Comparison of ENCODE assay signal across 8 mouse cellular contexts in the genomic region with DNA sequence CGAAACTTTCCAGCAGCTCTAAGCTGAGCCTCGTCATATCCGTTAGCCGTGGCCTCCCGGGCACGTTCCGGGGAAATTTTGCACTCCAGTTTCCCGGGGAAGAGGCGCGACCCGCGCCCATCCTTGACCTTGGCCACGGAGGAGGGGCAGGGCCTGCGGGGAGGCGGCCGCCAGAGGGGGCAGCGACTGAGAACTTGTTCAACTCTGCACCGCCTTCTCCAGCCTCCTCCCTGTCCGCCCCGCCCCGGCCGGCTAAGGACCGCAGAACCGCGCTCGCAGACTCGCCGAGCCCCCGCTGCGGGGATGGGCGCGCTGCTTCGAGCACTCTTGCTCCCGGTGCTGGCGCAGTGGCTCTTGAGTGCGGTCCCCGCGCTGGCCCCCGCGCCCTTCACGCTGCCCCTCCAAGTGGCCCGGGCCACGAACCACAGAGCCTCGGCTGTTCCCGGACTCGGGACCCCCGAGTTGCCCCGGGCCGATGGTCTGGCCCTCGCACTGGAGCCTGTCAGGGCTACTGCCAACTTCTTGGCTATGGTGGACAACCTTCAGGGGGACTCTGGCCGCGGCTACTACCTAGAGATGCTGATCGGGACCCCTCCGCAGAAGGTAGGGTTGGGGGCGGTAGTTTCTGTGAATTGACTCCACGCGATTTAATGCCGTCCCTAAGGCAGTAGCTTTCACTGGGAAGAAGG. TPM values are rescaled to one million over a fixed set of nuclear protein-coding genes. Genes with fewer than 3 reads are reported as not detected.
DNase-seq lines count a peak whose midpoint lies in the region; ATAC-seq and TF ChIP-seq lines count a peak whose summit lies in the region.

Gene Bace2, plus strand, starts transcription at position 244 of the 689 bp plus-strand sequence.

- peak within 1 kb of the TSS; percentile 30 for H3K9ac ChIP-seq in forebrain, embryonic 11.5 days (ENCODE audit: low read length)
- H3K9ac ChIP-seq in heart, embryonic 13.5 days: peak within 1 kb of the TSS; percentile 81
- peak within 1 kb of the TSS; percentile 52; the same call in 1 of the 2 replicates for H3K9ac ChIP-seq in kidney, embryonic 14.5 days (ENCODE audit: low read depth, low read length)
- no peak within 1 kb of the TSS for H3K9ac ChIP-seq in liver, embryonic 14.5 days (replicated peaks)
- peak within 1 kb of the TSS; percentile 47 for H3K9ac ChIP-seq in neural tube, embryonic 11.5 days (ENCODE audit: low read length)

- H3K27me3 ChIP-seq in forebrain, embryonic 11.5 days (ENCODE audit: control insufficient read depth, insufficient read depth, low read length): peaks cover 18% of the 10 kb centered on the region
- H3K27me3 ChIP-seq in heart, embryonic 13.5 days (replicated peaks): peaks cover 17% of the 10 kb centered on the region
- peaks cover 16% of the 10 kb centered on the region for H3K27me3 ChIP-seq in kidney, embryonic 14.5 days (ENCODE audit: control insufficient read depth, insufficient read depth, low read length)
- H3K27me3 ChIP-seq in liver, embryonic 14.5 days (ENCODE audit: control insufficient read depth, insufficient read depth, low read length): peaks cover 28% of the 10 kb centered on the region
- H3K27me3 ChIP-seq in neural tube, embryonic 11.5 days (ENCODE audit: control insufficient read depth, insufficient read depth, low read length): peaks cover 17% of the 10 kb centered on the region

- H3K4me3 ChIP-seq in forebrain, embryonic 11.5 days (ENCODE audit: low read depth, low read length): peak within 1 kb of the TSS; percentile 40
- peak within 1 kb of the TSS; percentile 65 for H3K4me3 ChIP-seq in heart, embryonic 13.5 days
- peak within 1 kb of the TSS; percentile 49 for H3K4me3 ChIP-seq in kidney, embryonic 14.5 days (ENCODE audit: low read length)
- H3K4me3 ChIP-seq in liver, embryonic 14.5 days (ENCODE audit: insufficient read depth in 1 of 2, low read depth in 2 of 2, low read length in 2 of 2): peak within 1 kb of the TSS; percentile 22 to 43
- H3K4me3 ChIP-seq in neural tube, embryonic 11.5 days (ENCODE audit: low read depth, low read length): peak within 1 kb of the TSS; percentile 51

- no peak for TF ChIP-seq EP300 in liver, embryonic 14.5 days (IDR thresholded peaks at IDR 0.05; ENCODE audit: low read depth)

- H3K4me1 ChIP-seq in forebrain, embryonic 11.5 days (replicated peaks; ENCODE audit: control insufficient read depth, insufficient read depth, low read length): peaks cover 4% of the 10 kb centered on the region; the same call in 1 of the 2 replicates
- H3K4me1 ChIP-seq in heart, embryonic 13.5 days: peaks cover 44% of the 10 kb centered on the region
- peaks cover 8% of the 10 kb centered on the region; the same call in 1 of the 2 replicates for H3K4me1 ChIP-seq in kidney, embryonic 14.5 days (ENCODE audit: control insufficient read depth, insufficient read depth, low read length)
- H3K4me1 ChIP-seq in liver, embryonic 14.5 days (replicated peaks; ENCODE audit: control insufficient read depth in 2 of 2, insufficient read depth in 2 of 2, low read length in 1 of 2): no peaks in the 10 kb centered on the region
- H3K4me1 ChIP-seq in neural tube, embryonic 11.5 days (ENCODE audit: control insufficient read depth, insufficient read depth, low read length): 0 out of 2 replicates have a peak, but pooled peaks cover 3% of the 10 kb centered on the region

- H3K27ac ChIP-seq in forebrain, embryonic 11.5 days (ENCODE audit: low read depth, low read length): no peak within 1 kb of the TSS
- peak within 1 kb of the TSS; percentile 58 for H3K27ac ChIP-seq in heart, embryonic 13.5 days (replicated peaks)
- H3K27ac ChIP-seq in kidney, embryonic 14.5 days (ENCODE audit: low read depth, low read length): no peak within 1 kb of the TSS
- H3K27ac ChIP-seq in liver, embryonic 14.5 days: no peak within 1 kb of the TSS
- no peak within 1 kb of the TSS for H3K27ac ChIP-seq in neural tube, embryonic 11.5 days (ENCODE audit: low read depth, low read length)

- peak within 1 kb of the TSS; percentile 70 for H3K4me2 ChIP-seq in forebrain, embryonic 11.5 days (ENCODE audit: low read depth, low read length, severe bottlenecking)
- peak within 1 kb of the TSS; percentile 98 for H3K4me2 ChIP-seq in heart, embryonic 13.5 days
- peak within 1 kb of the TSS; percentile 100 for H3K4me2 ChIP-seq in kidney, embryonic 14.5 days (replicated peaks; ENCODE audit: low read depth, low read length)
- peak within 1 kb of the TSS; percentile 50 for H3K4me2 ChIP-seq in liver, embryonic 14.5 days (ENCODE audit: low read depth)
- H3K4me2 ChIP-seq in neural tube, embryonic 11.5 days (ENCODE audit: low read depth): peak within 1 kb of the TSS; percentile 98

- H3K9me3 ChIP-seq in forebrain, embryonic 11.5 days (ENCODE audit: control insufficient read depth, low read length): no peaks in the 10 kb centered on the region
- H3K9me3 ChIP-seq in heart, embryonic 13.5 days: no peaks in the 10 kb centered on the region
- H3K9me3 ChIP-seq in kidney, embryonic 14.5 days (ENCODE audit: control insufficient read depth, low read length): no peaks in the 10 kb centered on the region
- H3K9me3 ChIP-seq in liver, embryonic 14.5 days (ENCODE audit: control insufficient read depth, low read length): no peaks in the 10 kb centered on the region
- no peaks in the 10 kb centered on the region for H3K9me3 ChIP-seq in neural tube, embryonic 11.5 days (ENCODE audit: control insufficient read depth, low read length)

- no peaks in the 10 kb centered on the region for H3K36me3 ChIP-seq in forebrain, embryonic 11.5 days (ENCODE audit: control insufficient read depth, insufficient read depth, low read length)
- H3K36me3 ChIP-seq in heart, embryonic 13.5 days: no peaks in the 10 kb centered on the region
- H3K36me3 ChIP-seq in kidney, embryonic 14.5 days (ENCODE audit: control insufficient read depth, insufficient read depth, low read length): no peaks in the 10 kb centered on the region
- H3K36me3 ChIP-seq in liver, embryonic 14.5 days (replicated peaks; ENCODE audit: control insufficient read depth, insufficient read depth, low read depth): no peaks in the 10 kb centered on the region
- no peaks in the 10 kb centered on the region for H3K36me3 ChIP-seq in neural tube, embryonic 11.5 days (ENCODE audit: control insufficient read depth, insufficient read depth, low read length)

- DNase-seq in left cerebral cortex, adult 18-20 months (ENCODE audit: low spot score in 2 of 2): peak; percentile 30 to 42
- DNase-seq in left cerebral cortex, adult 11 months (ENCODE audit: low spot score): no peak
- peak; percentile 83 for DNase-seq in forebrain, embryonic 11.5 days (ENCODE audit: low spot score)
- no peak for DNase-seq in liver, embryonic 14.5 days (ENCODE audit: low read depth in 3 of 3, low spot score in 3 of 3)
- peak; percentile 74 for DNase-seq in neural tube, embryonic 11.5 days (ENCODE audit: low spot score)
- DNase-seq in testis, postnatal 10 days (ENCODE audit: low spot score): peak; percentile 89

- ATAC-seq in forebrain, embryonic 11.5 days (replicated peaks; ENCODE audit: low FRiP score): peak; percentile 90
- ATAC-seq in heart, embryonic 13.5 days (ENCODE audit: extremely low read depth, insufficient number of reproducible peaks, low FRiP score, low TSS enrichment): peak; percentile 68; the same call in 1 of the 2 replicates
- ATAC-seq in kidney, embryonic 14.5 days (ENCODE audit: low FRiP score, low TSS enrichment): peak; percentile 94
- ATAC-seq in liver, embryonic 14.5 days (ENCODE audit: insufficient read depth): peak; percentile 62; the same call in 1 of the 2 replicates
- ATAC-seq in neural tube, embryonic 11.5 days (ENCODE audit: insufficient read depth, low FRiP score, low TSS enrichment): peak; percentile 67; the same call in 1 of the 2 replicates

- peak; percentile 32; the same call in 1 of the 2 replicates for TF ChIP-seq CTCF in liver, embryonic 14.5 days (IDR thresholded peaks at IDR 0.05; ENCODE audit: low read depth)

- WGBS in forebrain, embryonic 11.5 days: under 1% methylated on average over 57 of the region's 58 CpGs
- WGBS in heart, embryonic 13.5 days: under 1% methylated on average over 58 of the region's 58 CpGs
- under 1% methylated on average over 57 of the region's 58 CpGs for WGBS in kidney, embryonic 14.5 days
- 1% methylated on average over 58 of the region's 58 CpGs for WGBS in liver, embryonic 14.5 days (ENCODE audit: insufficient replicate concordance)
- WGBS in neural tube, embryonic 11.5 days: 0% methylated on average over 52 of the region's 58 CpGs

RNA-seq across cellular contexts. Expression of gene Bace2, which starts in this region (rescaled TPM):
- total RNA-seq in left cerebral cortex, adult 18-20 months (2021): 1 to 10 TPM; 4.9 to 6.0 TPM
- 1.6 and 2.0 TPM in 2 replicates for polyA plus RNA-seq in forebrain, embryonic 11.5 days (2014; fragmentation: Nextera tagmentation; extraction: Ambion mirVana)
- 55.0 and 62.9 TPM in 2 replicates for polyA plus RNA-seq in heart, embryonic 13.5 days (2015; fragmentation: Nextera tagmentation; extraction: Ambion mirVana)
- polyA plus RNA-seq in kidney, embryonic 14.5 days (2014; fragmentation: Nextera tagmentation; extraction: Ambion mirVana): 3.9 and 4.4 TPM in 2 replicates
- polyA plus RNA-seq in liver, embryonic 14.5 days (2012; rRNA removed): 0.26 and 0.57 TPM in 2 replicates
- 3.4 and 6.3 TPM in 2 replicates for polyA plus RNA-seq in liver, embryonic 14.5 days (2014; fragmentation: Nextera tagmentation; extraction: Ambion mirVana)
- polyA plus RNA-seq in neural tube, embryonic 11.5 days (2014; fragmentation: Nextera tagmentation; extraction: Ambion mirVana): 3.0 and 4.8 TPM in 2 replicates

Comparison
In these comparisons a context has a peak if more than half of its experiments do, and no peak if none do; other contexts are left out.
1. DNase-seq: peak in left cerebral cortex, adult 18-20 months (2 of 2), forebrain, embryonic 11.5 days (single experiment), neural tube, embryonic 11.5 days (single experiment) and testis, postnatal 10 days (single experiment); none in left cerebral cortex, adult 11 months (single experiment) and liver, embryonic 14.5 days (0 of 3).
2. H3K4me2 ChIP-seq: peak in every context shown above with its lines; median percentile 100 in kidney, embryonic 14.5 days; 98 in heart, embryonic 13.5 days; 98 in neural tube, embryonic 11.5 days; 70 in forebrain, embryonic 11.5 days; 50 in liver, embryonic 14.5 days.
3. Peak in every context shown above with its lines, with median percentiles within 50 percentile points of each other: ATAC-seq and H3K4me3 ChIP-seq.